Mouse (Mus musculus) stomach, embryonic 15.5 days (tissue): ENCODE measurements around the gene Syt9. TPM values are rescaled to one million over a fixed set of nuclear protein-coding genes. Genes with fewer than 3 reads are reported as not detected.
A peak's percentile ranks its signal among the peaks of the same experiment; 100 is the strongest.

Source experiments
- ATAC-seq: fragments of 200-750 bp; cut with Nextera tagmentation; 2 replicates; pipeline ENCODE4 v1.8.0; 2017; ENCODE audit warnings: low read depth, moderate number of reproducible peaks, moderate TSS enrichment; ENCODE audit not compliant: insufficient read depth, low FRiP score
- H3K27ac ChIP-seq: fragments of 300-500 bp; sonication (generic); 2 replicates; pipeline ENCODE4 v1.5.1; 2015; ENCODE audit warnings: mild to moderate bottlenecking, inconsistent platforms
- H3K27me3 ChIP-seq: fragments of 300-500 bp; sonication (generic); replicated peaks from 2 replicates; pipeline ENCODE4 v1.6.1; 2015; ENCODE audit warnings: inconsistent platforms
- H3K36me3 ChIP-seq: fragments of 300-500 bp; sonication (generic); 2 replicates; pipeline ENCODE4 v1.6.1; 2015; ENCODE audit warnings: inconsistent platforms
- H3K4me1 ChIP-seq: fragments of 300-500 bp; sonication (generic); 2 replicates; pipeline ENCODE4 v1.6.1; 2015; ENCODE audit warnings: inconsistent platforms
- H3K4me2 ChIP-seq: fragments of 300-500 bp; sonication (generic); 2 replicates; pipeline ENCODE4 v1.6.1; 2015; ENCODE audit warnings: mild to moderate bottlenecking, inconsistent platforms
- H3K4me3 ChIP-seq: fragments of 300-500 bp; sonication (generic); replicated peaks from 2 replicates; pipeline ENCODE4 v1.5.1; 2015; ENCODE audit warnings: inconsistent platforms
- H3K9ac ChIP-seq: fragments of 300-500 bp; sonication (generic); 2 replicates; pipeline ENCODE4 v1.6.1; 2015; ENCODE audit warnings: inconsistent platforms
- H3K9me3 ChIP-seq: fragments of 300-500 bp; sonication (generic); 2 replicates; pipeline ENCODE4 v1.6.1; 2016; ENCODE audit warnings: inconsistent platforms
- WGBS: fragments of 180-500 bp; shearing (Covaris S2); methylation state at CpG from one replicate; pipeline ENCODE4 v1.1.7; 2015; 5-methylcytosine and 5-hydroxymethylcytosine counted together
- polyA plus RNA-seq: library from polyadenylated mRNA; unstranded; fragments of >200 nt; fragmentation: Nextera tagmentation; extraction: Ambion mirVana; gene quantifications from 2 replicates; pipeline ENCODE4 v1.2.1, GENCODE M21; 2015

Syt9 gene
- polyA plus RNA-seq, 1 experiment from 2014 or later: 3.1 TPM

DNA sequence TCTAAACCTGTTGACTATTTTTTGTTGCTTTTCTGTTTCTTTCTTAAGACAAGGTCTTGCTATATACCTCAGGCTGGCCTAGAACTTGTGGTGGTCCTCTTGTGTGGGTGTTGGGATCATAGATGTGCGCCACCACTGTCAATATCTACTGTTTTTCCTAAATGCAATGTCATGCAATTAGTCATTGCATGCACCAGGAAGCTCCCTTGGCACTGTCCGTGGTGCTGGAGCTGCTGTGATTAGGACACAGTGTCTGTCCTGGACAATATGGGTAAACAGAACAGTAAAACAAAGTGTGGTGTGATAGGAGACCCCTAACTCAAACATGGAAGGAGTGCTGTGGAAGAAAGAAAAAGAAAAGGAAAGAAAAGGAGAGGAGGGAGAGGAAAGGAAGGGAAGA, 22.2 kb downstream of the Syt9 start:
- Histone ChIP-seq H3K4me1 (no peaks in the 10 kb centered on the region), H3K27ac (no peak overlapping the region), H3K4me2 (no peak overlapping the region), H3K4me3 (no peak overlapping the region), H3K9me3 (no peaks in the 10 kb centered on the region), H3K36me3 (no peaks in the 10 kb centered on the region), H3K9ac (no peak overlapping the region), H3K27me3 (no peaks in the 10 kb centered on the region)
- WGBS: 46% methylated on average over 2 of the region's 2 CpGs
- ATAC-seq: no peak

DNA sequence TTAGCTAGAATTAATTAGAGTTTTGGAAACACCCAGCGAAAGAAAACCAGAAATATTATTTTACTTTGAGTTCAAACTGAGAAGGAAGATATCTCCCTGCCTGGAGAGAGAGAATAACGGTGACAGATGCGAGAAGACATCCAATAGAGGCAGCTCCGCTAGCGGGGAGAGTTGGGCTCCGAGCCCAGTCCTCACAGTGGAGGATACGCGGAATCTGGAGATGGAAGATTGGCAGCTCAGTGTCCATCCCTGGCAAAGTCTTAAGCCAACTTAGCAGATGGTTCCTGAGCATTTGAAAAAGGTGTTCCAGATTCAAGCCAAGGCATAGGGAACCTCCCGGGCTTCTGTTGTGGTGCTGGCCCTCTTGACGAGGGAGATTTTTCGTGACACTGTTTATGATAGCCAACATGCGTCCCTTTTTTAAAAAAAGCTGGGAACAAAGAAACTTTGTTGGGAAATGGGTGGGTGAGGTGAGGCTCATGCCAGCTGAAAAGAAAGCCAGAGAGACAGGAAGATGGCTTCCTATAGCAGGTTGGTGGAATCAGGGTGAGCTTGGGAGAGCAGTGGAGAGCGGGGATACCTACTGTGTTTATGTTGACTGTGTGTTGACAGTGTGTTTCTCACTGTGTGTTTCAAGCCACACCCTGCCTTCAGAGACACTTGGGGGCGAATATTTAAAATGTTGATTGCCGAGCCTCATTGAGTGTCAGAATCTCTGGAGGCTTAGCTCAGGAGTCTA, 29.7 kb downstream of the Syt9 start:
- Histone ChIP-seq H3K4me1 (no peaks in the 10 kb centered on the region), H3K36me3 (no peaks in the 10 kb centered on the region), H3K27me3 (no peaks in the 10 kb centered on the region), H3K9ac (no peak overlapping the region), H3K4me3 (no peak overlapping the region), H3K27ac (no peak overlapping the region), H3K9me3 (no peaks in the 10 kb centered on the region), H3K4me2 (no peak overlapping the region)
- 84% methylated on average over 15 of the region's 15 CpGs for WGBS
- no peak for ATAC-seq

DNA sequence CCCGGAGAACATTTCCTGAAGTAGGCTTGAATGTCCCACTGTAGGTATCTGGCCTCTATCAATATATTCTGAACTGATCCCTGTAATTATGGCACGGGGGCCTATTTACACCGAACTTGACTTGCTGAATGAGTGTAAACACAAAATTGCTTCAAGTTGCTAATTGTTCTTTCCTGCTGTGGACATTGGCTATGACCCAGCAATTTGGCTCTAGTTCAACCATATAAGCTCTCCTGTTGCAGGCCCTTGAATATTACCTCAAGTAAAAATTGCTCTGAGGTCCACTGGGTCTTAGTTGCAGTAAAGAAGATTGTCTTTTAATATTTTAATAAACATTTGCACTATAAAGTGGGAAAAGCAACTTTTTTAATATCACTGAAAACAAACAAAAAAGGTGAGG, 32.7 kb downstream of the Syt9 start:
- 79% methylated on average over 3 of the region's 3 CpGs for WGBS
- ATAC-seq: no peak
- Histone ChIP-seq H3K9ac (no peak overlapping the region), H3K4me3 (no peak overlapping the region), H3K9me3 (no peaks in the 10 kb centered on the region), H3K36me3 (no peaks in the 10 kb centered on the region), H3K4me1 (no peaks in the 10 kb centered on the region), H3K27ac (no peak overlapping the region), H3K27me3 (no peaks in the 10 kb centered on the region), H3K4me2 (no peak overlapping the region)

DNA sequence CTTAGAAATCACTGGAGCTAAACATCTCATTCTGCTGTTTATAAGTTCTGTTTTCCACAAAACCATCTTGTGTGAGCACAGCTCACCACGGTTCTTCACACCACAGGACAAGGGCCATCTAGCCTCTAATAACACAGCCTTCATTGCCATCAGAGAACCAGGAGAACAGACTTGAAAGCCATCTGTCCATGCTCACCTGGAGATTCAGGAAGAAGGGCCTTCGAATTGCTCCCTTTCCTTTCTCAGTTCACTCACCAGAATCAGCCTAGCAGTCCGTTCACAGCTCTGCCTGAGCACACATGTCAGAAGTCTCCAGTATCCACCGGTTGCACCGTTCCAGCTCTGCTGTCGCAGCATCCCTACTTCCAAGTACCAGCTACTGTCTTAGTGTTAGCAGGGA, 44.4 kb downstream of the Syt9 start:
- no peaks in the 10 kb centered on the region for H3K27me3 ChIP-seq
- WGBS: 82% methylated on average over 6 of the region's 6 CpGs
- H3K27ac ChIP-seq: no peak overlapping the region
- H3K4me3 ChIP-seq: no peak overlapping the region
- no peaks in the 10 kb centered on the region for H3K9me3 ChIP-seq
- H3K4me2 ChIP-seq: no peak overlapping the region
- H3K4me1 ChIP-seq: no peaks in the 10 kb centered on the region
- H3K36me3 ChIP-seq: no peaks in the 10 kb centered on the region
- no peak for ATAC-seq
- no peak overlapping the region for H3K9ac ChIP-seq

DNA sequence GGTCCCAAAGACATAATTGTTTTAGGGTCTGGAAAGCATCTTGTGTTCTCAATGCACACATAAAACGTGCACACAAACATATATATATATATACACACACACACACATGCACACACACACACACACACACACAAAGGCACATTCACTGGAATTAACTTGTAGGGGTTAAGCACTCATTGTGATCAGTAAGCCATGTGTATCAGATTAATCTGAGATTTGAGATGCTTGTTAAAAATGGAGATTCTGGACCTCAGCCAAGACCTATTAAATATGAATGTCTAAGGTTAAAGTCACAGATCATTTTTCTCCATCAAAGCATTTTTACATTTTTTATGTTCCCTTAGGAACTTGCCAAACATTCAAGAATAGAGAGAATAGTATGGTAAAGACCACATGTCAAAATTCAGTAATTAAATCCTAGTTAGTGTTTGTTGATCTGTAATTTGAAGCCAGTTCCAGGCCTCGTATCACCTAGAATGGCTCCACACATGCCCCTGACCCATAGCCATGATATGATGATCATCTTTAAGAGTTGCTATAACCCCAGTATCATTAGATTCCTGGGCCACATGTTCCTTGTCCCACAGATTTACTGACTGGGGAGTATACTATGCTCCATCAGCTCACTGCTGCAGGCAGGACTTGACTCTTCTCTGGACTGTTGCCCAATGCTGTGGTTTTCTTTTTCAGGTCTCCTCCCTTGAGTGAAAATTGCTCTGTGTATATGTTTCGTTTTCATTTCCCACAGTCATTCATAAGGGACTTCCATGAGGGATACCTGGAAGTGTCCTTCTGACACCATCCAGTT, 46.7 kb downstream of the Syt9 start:
- H3K27me3 ChIP-seq: no peaks in the 10 kb centered on the region
- no peak for ATAC-seq
- 49% methylated on average over 3 of the region's 3 CpGs for WGBS
- H3K27ac ChIP-seq: no peak overlapping the region
- no peaks in the 10 kb centered on the region for H3K9me3 ChIP-seq
- no peak overlapping the region for H3K4me2 ChIP-seq
- H3K9ac ChIP-seq: no peak overlapping the region
- no peaks in the 10 kb centered on the region for H3K4me1 ChIP-seq
- H3K4me3 ChIP-seq: no peak overlapping the region
- no peaks in the 10 kb centered on the region for H3K36me3 ChIP-seq

DNA sequence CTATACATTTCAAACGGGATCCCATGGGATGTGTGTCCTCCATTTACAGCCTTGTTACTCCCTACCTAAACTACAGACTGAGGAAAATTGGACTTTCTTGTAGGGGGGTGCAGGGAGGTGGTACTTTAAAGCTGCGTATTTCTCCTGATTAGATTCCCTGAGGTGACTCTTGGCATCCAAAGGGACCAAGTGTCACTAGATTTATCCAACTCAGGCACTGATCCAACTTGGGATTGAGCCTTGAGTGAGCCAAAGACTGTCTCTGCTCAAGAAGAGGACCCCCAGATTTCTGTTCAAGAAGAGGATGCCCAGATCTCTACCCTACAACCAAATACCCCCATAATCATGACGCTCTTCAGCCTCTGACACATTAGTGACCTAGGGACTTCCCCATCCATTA, 66.9 kb downstream of the Syt9 start:
- Histone ChIP-seq H3K9ac (no peak overlapping the region), H3K4me3 (no peak overlapping the region), H3K9me3 (no peaks in the 10 kb centered on the region), H3K36me3 (no peaks in the 10 kb centered on the region), H3K4me2 (no peak overlapping the region), H3K4me1 (no peaks in the 10 kb centered on the region), H3K27ac (no peak overlapping the region), H3K27me3 (no peaks in the 10 kb centered on the region)
- WGBS: 86% methylated on average over 3 of the region's 3 CpGs
- no peak for ATAC-seq

DNA sequence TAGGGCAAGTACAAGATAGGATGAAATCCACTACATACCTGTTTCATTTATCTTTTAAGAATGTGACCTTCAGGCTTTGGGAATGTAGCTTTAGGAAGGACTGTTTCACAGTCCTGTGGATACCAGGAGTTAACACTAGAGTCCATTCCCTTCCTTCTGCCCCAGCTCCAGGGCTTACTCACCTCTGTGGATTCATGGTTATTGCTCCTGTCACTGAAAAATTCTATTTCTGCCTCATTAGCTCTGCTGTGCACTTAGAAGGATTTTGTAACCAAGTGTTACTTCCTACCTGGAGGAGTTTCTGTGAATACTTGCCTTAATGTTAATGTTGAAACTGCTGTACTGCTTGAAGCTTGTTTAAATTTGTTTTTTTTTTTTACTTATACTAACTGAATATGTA, 74.1 kb downstream of the Syt9 start:
- Histone ChIP-seq H3K27ac (no peak overlapping the region), H3K9ac (no peak overlapping the region), H3K4me2 (no peak overlapping the region), H3K9me3 (no peaks in the 10 kb centered on the region), H3K4me3 (no peak overlapping the region), H3K4me1 (no peaks in the 10 kb centered on the region), H3K27me3 (no peaks in the 10 kb centered on the region), H3K36me3 (no peaks in the 10 kb centered on the region)
- ATAC-seq: no peak

DNA sequence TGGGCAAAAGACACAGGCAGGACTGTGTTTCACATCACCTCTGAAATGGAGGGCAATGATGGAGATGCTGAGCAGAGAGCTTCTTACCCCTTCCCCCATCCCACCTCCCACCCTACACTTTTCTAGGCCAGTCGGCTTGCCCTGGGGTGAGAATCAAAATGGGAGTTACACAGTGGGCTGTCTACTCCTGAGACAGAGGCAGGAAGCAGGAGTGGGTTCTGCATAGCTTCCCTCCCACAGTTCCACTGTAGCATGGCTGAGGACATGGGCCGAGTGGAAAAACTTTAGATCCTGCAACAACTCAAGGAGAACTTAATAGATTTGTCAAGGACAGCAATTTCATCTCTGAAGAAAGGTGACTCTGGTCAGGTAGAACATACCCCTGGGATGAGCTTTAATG, 84.1 kb downstream of the Syt9 start:
- Histone ChIP-seq H3K4me2 (no peak overlapping the region), H3K27ac (no peak overlapping the region), H3K36me3 (no peaks in the 10 kb centered on the region), H3K9me3 (no peaks in the 10 kb centered on the region), H3K27me3 (no peaks in the 10 kb centered on the region), H3K4me1 (no peaks in the 10 kb centered on the region), H3K9ac (no peak overlapping the region), H3K4me3 (no peak overlapping the region)
- ATAC-seq: no peak
- WGBS: 72% methylated on average over 2 of the region's 2 CpGs

DNA sequence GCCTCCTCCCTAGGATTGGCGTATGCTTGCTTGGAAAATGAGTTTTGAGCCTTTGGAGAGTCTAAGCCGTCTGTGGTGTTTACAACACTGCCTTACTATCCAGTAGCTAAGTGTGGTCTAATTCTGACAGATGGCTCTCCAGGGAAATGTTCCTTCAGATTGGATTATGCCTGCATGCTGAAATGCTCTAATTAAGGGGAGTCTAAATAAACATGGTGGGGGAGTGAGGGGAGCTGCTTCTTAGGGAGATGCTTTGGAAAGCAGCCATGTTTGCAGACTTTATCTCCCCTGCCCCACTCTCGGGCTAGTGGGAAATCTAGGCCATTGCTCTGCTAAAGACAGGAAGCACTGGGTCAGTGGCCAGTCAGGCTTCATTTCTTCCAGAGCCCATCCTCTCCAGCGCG, 84.6 kb downstream of the Syt9 start:
- Histone ChIP-seq H3K36me3 (no peaks in the 10 kb centered on the region), H3K4me3 (no peak overlapping the region), H3K4me2 (no peak overlapping the region), H3K27me3 (no peaks in the 10 kb centered on the region), H3K9me3 (no peaks in the 10 kb centered on the region), H3K4me1 (no peaks in the 10 kb centered on the region), H3K9ac (no peak overlapping the region), H3K27ac (no peak overlapping the region)
- WGBS: 36% methylated on average over 5 of the region's 5 CpGs
- ATAC-seq: peak; percentile 58; the same call in 1 of the 2 replicates

DNA sequence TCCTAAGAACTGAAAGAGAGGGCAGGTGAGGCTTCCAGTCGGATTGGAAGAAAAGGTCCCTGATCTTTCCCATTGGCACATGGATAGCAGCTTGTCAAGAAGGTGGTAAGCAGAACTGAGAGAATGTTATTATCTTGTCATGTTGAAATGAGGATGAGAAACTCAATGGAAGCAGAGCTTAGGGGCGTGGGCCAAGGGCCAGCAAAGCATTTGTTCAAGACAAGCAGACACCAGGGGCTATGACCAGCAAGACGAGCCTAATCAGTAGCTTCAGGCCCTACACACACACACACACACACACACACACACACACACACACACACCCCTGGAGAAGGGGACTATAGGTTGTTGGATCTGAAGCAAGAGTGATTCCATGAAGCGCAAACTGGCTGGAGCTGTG, 90.6 kb downstream of the Syt9 start:
- Histone ChIP-seq H3K27me3 (no peaks in the 10 kb centered on the region), H3K4me2 (no peak overlapping the region), H3K36me3 (no peaks in the 10 kb centered on the region), H3K4me1 (no peaks in the 10 kb centered on the region), H3K9ac (no peak overlapping the region), H3K4me3 (no peak overlapping the region), H3K9me3 (no peaks in the 10 kb centered on the region), H3K27ac (no peak overlapping the region)
- no peak for ATAC-seq
- WGBS: 76% methylated on average over 4 of the region's 4 CpGs

DNA sequence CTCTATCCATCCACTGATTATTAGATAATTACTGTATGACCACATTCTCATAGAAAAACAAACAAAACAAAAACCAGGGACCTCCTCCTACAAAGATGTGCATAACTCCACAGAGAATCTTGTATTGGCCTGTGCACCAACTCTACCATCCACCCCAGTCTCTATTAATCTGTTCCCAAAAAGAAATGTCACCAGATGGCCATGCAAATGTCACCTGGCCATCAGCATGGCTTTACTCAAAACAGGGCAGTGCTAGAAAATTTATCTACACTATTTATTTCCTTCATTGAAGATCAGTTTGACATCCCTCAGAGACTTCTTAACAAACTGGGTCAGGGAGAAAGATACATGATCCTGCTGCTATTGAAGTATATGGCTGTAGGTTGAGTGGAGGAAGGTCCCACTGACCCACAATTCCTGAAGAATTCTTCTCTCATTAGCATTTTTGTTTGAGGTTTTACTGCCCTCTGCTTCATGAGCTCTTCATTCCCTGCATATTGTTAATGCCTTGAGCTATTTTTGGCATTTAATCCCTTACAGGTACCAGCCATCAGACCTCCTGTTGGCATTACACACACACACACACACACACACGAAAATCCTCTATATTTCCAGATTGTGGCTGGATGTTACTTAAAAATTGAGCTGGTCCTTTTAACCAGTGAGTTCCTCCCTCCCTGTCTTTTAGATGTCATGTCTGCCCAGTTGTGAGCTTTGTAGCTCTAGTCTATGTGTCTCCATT, 91.3 kb downstream of the Syt9 start:
- H3K4me3 ChIP-seq: no peak overlapping the region
- 77% methylated on average over 1 of the region's 1 CpGs for WGBS

DNA sequence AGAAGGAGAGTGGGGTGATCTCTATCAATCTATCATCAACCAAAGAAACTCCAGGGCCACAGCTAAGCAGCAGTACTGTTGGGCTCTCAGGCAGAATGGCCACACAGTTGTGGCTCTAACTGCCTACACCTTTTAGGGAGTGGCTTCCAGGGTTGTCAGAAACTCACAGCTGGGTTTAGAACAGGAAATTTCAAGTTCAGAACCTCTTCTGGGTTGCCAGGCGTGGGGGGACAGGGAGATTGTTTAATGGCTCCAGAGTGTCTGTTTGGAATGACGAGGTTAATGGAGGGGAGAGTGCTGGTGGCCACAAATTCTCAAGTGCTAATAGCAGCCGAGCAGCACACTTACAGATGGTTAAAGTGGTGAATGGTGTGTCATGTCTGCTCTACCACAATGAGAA, 92.4 kb downstream of the Syt9 start:
- Histone ChIP-seq H3K9ac (no peak overlapping the region), H3K4me2 (no peak overlapping the region), H3K4me1 (no peaks in the 10 kb centered on the region), H3K36me3 (no peaks in the 10 kb centered on the region), H3K4me3 (no peak overlapping the region), H3K9me3 (no peaks in the 10 kb centered on the region), H3K27me3 (no peaks in the 10 kb centered on the region), H3K27ac (no peak overlapping the region)
- no peak for ATAC-seq
- WGBS: 37% methylated on average over 3 of the region's 3 CpGs

More for the DNA sequence above, 91.3 kb downstream of the Syt9 start:
- ATAC-seq: no peak
- no peaks in the 10 kb centered on the region for H3K36me3 ChIP-seq
- H3K4me2 ChIP-seq: no peak overlapping the region
- H3K27ac ChIP-seq: no peak overlapping the region
- H3K9ac ChIP-seq: no peak overlapping the region
- H3K9me3 ChIP-seq: no peaks in the 10 kb centered on the region
- H3K4me1 ChIP-seq: no peaks in the 10 kb centered on the region
- no peaks in the 10 kb centered on the region for H3K27me3 ChIP-seq
